Mouse (Mus musculus): Measurements from ENCODE around the gene Tns3.
A peak's percentile ranks its signal among the peaks of the same experiment; 100 is the strongest.

Gene Tns3

DNA sequence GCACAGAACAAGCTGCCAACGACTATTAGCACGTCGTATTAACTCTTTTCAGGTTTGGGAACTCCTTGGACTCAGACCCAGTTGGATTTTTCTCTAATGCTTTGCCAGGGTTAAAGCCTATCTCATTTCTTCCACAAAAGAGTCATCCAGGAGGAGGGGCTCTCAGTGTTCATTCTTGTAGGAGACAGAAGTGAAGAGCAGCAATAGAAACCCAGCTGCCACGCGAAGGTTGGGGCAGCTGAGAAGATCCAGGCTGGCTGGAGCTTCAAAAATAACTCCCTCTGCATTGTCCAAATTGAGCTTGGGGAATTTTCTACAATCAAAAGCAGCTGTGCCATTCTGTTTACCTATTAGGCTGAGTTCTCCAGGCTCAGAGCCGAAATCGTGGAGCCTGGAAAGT lies 16.3 kb upstream of the Tns3 start:
- no peak for DNase-seq (ENCODE audit: low spot score in 2 of 2)

DNA sequence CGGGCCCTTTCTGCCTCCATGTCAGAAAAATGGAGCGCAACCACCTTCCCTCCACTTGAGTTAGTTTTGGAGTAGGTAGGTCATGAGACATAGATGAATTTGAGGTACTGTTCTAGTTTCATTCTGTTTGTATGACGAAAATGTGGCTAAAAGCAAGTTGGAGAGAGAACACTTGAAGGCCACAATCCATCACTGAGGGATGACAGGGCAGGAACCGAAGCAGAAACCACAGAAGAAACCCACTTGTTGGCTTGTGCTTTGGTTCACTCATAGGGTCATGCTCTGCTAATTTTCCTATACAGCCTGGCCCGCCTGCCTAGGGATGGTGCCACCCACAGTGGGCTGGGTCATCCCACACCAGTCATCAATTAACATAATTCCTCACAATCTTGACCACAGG lies 14.9 kb upstream of the Tns3 start:
- no peak for DNase-seq (ENCODE audit: low spot score in 2 of 2)

DNA sequence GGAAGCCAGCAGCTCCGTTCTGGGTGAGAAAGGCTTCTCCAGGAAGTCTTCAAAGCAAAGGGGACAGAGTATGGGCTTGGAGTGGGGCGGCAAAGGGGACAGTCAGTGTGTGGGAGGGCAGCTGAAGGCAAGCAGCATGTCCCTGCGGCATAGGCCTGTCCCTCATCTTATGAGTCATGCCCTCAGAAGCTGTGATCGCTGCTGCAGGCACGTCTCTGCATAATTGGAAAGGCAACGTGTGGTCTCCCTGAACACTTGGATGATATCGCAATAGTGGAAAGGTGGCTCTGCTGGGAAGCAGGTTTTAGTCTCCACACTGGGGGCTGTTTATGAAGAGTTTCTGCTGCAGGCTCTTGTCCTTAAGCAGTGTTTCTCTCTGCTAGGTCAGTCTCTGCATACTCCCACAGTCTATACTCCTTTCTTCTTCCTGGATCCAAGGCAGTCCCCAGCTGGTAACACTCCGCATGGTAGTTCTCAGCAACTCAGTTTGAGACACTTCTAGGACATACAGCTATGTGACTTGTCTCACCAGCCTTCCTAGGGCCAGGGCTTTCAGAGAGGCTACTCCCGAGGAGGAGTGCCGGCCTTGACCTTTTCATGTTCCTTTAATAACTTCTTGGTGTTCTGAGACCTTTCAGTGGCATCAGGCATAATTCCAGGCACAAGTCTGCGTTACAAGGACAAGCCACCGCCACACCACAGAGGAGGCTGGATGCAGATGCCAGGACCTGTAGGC lies 14.1 kb upstream of the Tns3 start:
- DNase-seq (ENCODE audit: low spot score in 2 of 2): no peak

DNA sequence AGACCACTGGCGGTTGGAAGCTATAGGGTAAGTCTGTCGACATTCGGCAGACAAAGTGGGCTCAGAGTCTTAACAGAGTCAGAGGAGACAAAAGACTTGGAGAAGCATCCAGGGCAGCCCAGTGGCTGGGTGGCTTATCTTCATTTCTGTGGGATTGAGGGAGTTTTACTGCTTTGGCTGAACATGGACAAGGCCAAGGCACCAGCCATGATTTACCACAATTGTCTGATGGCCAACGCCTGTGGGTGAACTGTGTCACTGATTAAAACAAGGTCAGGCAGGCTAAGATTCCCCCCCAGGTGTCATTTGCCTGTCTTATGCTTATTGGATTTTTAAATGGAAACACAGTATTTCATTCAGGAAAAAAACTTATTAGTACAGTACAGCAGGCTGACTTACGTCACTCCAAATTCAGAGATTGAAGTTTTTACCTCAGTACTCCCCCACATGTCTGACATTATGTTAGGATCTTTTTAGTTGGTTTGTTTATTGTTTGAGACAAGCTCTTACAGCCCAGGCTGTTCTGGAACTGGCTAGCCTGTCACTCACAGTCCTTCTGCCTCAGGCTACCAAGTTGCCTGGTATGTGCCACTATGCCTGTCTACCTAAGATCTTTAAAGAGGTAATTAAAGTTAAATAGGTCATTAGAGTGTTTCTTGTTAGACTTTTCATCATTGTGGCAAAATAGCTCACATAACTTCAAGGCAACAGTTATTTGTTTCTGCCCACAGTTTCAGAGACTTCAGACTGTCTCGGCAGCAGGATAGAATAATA lies 11.6 kb upstream of the Tns3 start:
- DNase-seq (ENCODE audit: low spot score in 2 of 2): no peak

DNA sequence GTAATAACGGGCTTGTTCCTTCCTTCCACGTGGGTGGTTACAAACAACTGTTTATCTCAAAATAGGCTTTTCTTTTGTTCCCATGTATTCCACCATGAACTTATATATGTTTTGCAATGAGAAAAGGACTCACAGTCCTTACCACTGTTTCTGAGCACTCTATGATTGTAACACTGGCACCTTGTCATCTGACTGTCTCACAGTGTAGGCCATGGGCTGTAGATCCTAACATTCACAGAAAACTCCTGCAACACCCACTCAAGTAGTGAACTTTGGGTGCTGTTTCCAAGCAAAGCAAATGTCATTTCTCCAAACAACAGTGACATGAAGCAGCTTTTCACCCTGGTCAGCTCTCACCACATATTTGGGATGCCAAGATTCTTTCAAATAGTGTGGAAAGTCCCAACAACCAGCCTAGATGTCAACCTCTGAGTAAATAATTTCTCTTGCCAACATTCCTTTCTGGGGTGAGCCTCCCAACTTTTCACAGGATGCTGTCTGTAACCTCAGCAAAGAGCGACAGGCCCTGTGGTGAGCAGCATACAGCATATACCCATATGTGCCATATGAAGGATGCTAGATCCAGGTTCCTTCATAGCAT lies 10.3 kb upstream of the Tns3 start:
- DNase-seq (ENCODE audit: low spot score in 2 of 2): no peak

DNA sequence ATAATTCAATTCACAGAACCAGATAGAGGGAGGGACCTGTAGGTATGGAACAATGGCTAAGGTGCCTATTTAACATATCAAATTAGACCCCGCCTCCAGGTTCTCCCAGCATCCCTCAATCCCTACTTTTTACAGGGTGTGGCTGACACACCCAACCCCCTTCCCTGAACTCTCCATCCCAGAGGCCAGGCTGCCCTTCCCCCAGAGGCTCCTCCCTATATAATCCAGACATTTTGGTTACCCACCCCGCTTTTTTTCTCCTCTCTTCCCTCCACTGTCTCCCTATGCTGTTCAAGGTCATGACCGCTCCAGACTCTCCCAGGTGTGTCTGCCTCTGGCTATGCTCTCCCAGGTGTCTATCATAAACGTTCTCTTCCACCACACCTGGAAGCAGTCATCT lies 7.4 kb upstream of the Tns3 start:
- DNase-seq (ENCODE audit: low spot score in 2 of 2): no peak

DNA sequence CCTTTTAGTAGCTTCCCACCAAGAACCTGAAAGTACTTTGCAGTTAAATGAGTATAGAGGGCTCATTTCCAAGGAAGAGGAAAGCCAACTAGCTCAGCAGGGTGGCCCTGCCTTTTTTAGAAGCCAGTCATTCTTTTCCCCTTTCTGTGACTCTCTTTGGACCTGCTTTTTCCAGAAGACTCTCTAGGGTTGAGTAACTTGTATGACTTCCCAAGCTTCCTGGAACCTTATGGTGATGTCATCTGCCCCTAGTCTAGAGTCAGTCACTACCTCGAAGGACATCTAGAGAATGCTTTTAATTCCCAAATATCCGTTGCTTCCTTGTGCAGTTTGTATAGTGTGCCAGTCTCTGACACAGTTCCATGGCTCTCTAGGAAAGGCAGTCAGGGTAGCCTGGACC lies 4.8 kb upstream of the Tns3 start:
- DNase-seq (ENCODE audit: low spot score in 2 of 2): no peak

DNA sequence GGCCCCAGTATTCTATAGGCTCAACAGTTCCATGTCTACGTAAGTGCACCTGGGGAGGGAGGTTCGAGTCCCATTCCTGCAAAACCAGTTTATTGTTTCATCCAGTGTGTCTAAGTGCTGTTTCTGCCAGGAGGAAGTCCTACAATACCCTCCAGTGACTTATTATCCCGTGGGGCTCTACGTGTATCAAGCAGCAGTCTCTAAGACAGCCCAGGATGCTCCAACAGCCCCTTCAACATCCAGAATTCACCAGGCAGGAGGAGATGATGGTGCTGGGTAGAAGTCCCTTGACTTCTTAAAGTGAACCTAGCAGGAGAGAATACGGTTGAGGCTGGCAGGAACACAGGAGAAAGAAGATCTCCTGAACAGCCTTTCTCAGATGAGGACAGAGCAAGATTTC lies 462 bp upstream of the Tns3 start:
- no peak for DNase-seq (ENCODE audit: low spot score in 2 of 2)

DNA sequence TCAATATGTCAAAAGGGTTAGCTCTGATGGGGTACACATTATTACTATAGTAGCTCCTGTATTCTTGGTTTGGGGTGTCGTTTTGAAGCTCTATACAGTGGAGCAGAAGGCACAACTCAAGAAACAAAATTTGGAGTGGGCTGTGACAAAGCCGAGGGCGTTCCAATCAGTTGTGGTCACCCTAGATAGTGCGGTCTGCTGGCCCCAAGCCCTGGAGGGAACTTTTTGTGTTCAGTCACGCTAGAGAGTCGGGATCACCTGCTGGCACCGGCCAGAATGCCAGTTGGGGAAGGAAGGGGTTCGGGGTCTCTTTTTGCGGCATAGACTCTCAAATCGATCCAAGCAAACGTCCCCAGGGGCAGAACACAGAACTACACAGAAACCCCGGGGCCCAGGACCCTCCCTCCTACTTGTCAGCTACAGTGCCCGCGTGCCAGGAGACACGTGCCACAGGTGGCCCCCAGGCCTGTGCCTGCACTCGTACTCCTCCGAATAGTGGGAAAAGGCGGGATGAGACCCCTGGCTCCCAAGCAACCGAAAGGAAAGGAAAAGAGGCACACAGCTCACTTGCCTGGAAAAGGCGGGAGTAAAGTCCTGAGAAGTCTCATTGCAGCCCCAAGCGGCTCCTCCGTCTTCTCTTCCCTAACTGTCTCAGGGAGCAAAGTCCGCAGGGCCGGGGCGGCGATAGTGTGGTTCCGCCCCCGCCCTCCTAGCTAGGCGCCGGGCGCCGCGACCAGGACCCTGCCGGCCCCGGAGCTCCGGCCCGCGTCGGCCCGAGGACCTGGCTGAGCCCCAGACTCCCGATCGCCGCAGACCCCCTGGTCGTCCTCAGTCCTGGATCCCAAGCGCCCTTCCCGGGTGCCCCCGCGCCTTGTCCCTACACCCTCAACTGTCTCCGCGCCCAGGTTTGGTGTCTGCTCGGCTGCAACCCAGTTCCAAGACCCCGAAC lies 617 bp downstream of the Tns3 start:
- peak in 1 of 2 experiments; percentile 8 for DNase-seq (ENCODE audit: low spot score in 2 of 2)

DNA sequence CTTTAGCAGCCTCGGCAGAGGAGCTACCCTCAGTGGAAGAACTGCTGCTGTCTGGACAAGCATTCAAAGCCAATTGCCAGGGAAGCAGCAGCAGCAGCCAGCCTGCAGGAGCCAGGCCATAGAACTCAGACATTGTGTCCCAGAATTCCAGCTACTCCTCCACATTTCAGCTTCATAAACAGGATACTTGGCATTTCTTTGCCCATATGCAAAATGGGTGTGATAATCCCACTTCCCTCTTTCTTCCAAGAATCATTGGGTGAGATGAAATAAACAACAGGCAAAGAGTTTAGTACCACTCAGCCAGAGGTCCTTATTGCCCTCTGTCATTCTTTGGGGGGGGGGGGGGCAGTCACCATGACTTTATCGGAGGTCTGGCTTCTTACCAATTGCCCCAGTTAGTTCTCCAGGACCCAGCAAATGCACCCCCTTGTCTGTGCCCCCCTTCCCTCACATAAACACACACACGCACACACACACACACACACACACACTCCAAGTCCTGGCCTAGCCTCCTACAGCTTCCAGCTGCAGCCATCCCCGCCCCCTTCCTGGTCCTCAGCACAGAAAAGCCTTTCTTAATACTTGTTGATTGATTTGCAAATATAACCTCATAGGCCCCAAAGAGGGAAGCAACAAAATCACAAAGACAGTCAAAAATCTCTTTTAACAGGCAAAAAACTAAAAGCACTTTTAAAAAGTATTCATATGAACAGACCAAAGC lies 1.5 kb downstream of the Tns3 start:
- DNase-seq (ENCODE audit: low spot score in 2 of 2): no peak

DNA sequence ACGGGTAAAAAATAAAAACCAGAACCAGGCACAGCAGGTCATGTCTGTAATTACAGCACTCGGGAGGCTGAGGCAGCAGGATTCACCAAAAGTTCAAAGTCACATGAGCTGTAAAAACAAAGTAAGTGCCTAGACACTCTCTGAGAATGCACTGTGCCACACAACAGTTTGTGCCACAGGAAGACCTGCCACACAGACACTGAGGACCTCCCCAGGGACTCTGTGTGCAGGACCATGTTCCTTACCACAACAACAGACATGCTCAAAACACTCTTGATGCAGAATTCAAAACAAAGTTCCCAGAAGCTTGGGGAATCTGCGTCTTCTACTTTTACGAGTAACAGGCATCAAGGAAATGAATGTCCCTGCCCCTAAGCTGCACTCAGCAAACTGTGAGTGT lies 3.4 kb downstream of the Tns3 start:
- no peak for DNase-seq (ENCODE audit: low spot score in 2 of 2)

DNA sequence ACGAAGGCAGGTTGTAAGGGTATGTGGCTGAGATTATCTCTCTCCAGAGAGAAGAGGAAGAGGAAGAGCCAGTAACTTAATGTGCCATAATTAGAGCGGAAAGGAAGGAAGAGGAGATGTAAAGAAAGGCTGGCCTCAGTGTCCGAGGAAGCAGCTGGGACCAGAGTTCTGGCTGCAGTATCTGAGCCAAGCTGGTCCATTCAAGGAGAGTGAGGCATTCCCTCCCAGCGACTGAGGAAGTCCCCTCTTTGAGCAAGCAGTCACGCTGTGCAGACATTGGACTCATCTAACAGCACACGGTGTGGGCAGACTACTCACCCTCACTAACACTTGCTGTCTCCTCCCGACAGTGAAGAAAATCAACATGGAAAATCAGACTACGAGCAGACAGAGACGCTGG lies 4.5 kb downstream of the Tns3 start:
- DNase-seq (ENCODE audit: low spot score in 2 of 2): no peak

DNA sequence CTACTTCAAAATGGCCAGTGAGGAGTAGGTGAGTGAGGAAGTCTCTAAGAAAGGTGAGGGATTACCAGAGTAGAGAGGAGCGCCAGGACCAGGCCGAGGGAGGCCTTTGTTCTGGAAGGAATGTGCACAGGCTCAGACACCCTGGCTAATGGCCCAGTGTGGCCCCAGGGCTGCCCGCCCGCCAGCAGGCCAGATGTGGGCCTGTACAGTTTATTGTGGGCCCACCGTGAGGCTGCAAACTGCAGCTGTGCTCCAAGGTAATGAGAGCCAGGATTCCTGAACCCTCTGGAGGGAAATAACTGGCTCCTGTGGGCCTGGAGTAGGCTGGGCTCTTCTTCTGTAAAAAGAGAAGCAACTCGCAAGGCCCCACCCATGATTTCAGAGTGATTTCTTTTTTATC lies 5.3 kb downstream of the Tns3 start:
- DNase-seq (ENCODE audit: low spot score in 2 of 2): no peak

DNA sequence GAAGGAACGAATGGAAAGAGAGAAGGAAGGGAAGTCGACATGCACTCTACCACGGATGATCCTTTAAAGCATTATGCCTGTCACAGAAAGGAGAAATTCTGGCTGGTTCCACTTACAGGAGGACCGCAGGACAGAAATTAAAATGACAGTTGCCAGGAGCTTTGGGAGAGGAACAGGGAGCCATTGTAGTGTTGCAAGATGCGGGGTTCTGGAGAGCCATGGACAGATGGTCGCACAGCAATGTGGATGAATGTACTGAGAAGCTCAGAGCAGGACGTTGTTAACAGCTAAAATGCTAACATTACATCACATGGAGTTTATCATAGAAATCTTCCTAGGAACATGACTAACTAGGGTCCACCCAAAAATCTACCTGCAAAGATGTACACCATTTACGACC lies 6.8 kb downstream of the Tns3 start:
- no peak for DNase-seq (ENCODE audit: low spot score in 2 of 2)

DNA sequence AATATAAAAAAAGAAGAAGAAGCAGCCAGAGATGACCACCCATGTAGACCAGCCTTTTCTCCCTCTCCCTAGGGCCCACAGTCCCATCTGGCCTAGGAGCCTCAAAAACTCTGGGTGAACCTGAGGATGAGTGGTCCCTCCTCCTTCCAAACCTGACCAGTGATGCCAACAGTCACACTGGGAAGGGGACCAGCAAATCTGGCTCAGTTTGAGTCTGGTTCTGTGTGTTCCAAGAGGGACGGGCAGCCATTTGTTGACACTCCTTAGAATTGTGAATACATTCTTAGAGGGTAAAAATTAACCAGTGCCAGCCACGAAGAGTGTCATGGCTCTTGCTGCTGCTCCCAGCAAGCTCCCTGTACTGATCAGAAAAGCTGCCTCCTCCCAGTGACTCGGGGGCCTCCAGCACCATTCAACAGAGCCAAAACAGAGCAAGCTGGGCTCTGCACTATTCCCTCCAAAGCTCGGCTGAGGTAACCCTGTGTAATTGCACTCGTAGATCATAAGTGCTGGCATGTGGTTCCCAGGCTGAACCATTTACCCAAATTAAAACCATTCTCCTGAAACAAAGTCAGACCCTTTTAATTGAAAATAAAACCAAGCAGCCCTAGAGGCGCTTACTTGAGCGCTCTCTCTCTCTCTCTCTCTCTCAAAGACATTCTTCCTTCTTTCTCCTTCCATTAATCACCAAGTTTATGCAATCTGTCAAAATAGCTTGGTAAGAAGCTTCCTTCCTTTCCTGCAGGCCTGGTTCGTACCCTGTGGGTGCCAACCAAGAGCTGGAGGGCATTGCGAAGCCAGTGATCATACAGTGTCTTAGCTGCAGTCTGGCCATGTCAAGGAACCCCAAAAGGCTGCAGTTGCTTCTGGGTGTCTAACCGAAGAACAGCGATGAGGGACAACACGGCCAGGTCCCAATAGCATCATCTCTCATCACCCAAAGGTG lies 7.6 kb downstream of the Tns3 start:
- no peak for DNase-seq (ENCODE audit: low spot score in 2 of 2)

DNA sequence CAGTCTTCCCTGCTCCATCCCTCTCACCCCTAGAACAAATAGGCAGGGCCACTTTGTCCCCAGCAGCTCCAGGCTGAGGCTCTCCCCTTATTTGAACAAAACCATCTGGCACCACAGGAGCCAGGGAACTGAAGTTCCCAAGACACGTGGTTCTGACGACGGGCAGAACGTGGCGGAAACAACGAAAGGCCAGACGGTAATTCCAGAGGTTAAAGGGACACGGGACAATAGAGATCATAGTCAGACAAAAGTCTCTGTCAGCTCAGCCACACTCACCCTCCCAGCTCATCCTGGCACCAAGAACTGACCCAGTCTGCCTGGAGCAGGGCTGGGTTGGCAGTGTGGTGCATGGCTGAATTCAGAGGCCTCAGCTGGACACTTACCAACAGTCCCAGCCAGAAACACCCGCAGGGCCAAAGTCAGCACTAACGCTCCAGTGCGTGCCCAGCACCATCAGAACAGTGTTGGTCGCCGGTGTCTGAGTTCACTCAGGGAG lies 10.5 kb downstream of the Tns3 start:
- DNase-seq (ENCODE audit: low spot score in 2 of 2): no peak

DNA sequence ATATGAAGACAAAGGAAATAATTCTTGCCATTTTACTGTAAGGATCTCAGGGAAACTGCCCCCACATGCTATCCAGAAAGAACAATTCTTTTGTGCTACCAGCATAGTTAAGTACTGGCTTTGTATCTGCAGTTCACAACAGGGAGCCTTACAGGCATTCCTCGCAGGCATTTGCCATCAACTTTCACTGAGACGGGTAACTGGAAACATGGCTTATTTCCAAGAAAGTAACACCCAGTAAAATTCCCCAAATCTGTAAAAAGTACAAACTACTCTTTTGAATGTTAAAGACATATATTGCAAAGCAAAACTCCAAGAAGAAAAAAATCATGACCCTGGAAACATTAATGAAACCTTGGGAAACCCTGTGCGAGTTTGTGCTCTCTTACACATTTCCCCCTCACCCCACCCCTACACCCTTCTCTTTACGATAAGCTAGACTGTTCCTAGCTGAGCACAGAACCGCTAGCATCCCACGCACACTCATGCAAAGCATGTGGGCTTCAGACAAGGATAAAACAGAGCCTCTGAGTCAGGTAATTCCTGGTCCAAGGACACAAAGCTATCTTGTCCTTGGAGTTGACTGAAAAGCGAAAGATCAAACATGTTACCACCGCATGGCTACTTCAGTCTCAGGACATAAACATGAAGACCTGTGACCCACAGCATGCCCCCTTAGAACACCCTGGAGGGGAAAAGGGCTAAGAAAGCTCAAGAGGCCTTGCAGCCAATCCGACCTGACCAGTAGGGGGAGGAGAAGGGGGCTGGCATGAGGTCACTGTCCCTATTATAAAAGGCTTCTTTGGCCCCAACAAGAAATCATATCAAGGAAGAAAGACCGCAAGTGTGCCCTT lies 11.3 kb downstream of the Tns3 start:
- DNase-seq (ENCODE audit: low spot score in 2 of 2): no peak

DNA sequence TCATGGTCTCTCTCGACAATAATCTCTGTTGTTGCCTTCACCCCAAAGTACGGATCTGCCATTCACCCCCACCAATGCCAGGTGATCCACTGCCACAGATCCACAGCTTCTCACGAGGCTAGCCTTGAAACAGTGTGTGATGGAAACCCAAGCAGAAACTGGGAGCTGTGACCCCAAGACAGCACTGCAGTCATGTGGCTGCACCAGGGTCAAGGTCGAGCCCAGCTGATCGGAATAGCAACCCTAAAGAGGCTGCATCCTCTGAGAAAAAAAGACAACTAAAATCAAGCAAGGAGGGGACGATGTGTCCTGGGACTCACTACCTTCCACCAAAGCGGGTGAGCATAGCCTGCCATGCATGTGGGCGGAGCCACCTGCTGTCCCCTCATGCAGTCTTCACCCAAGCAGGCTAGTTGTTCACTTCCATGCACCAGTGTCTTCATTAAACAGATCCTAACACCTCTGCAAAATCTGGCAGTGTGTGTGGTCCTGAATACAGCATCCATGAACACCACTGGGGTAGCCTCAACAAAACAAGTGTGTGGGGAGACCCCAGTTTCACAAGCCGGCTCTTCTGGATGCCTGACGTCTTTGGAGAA lies 12.1 kb downstream of the Tns3 start:
- DNase-seq (ENCODE audit: low spot score in 2 of 2): no peak
